Mouse (Mus musculus) CH12.LX (cell line): Measurements from ENCODE around the gene Klhl20. TPM values are rescaled to one million over a fixed set of nuclear protein-coding genes. Genes with fewer than 3 reads are reported as not detected.

Experiments used
- DNase-seq: peaks from one replicate; pipeline ENCODE4 v3.0.0-alpha.2; 2013; ENCODE audit errors: extremely low read depth
- H3K27ac ChIP-seq: 2 replicates; pipeline ENCODE4 v1.5.1; 2012; ENCODE audit warnings: low read depth, mild to moderate bottlenecking, control low read depth, moderate library complexity; ENCODE audit not compliant: insufficient read depth
- H3K27me3 ChIP-seq: replicated peaks from 2 replicates; pipeline ENCODE3; 2012; ENCODE audit warnings: inconsistent platforms
- H3K36me3 ChIP-seq, 2 experiments: replicated peaks in 1 of 2; 2 replicates each; pipeline versions ENCODE3 to v1.6.1; 2012; ENCODE audit warnings: inconsistent platforms in 1 of 2, low read length in 1 of 2, mild to moderate bottlenecking in 1 of 2, mixed read lengths in 1 of 2, moderate library complexity in 1 of 2; ENCODE audit not compliant: control insufficient read depth in 1 of 2, insufficient read depth in 1 of 2
- H3K4me1 ChIP-seq, 2 experiments: 2 replicates each; pipeline ENCODE4 v1.6.1; 2012; ENCODE audit warnings: inconsistent platforms in 1 of 2, moderate library complexity in 1 of 2; ENCODE audit not compliant: insufficient read depth in 2 of 2, control insufficient read depth in 1 of 2
- H3K4me2 ChIP-seq: 2 replicates; pipeline ENCODE4 v1.6.1; 2012; ENCODE audit warnings: low read depth, mild to moderate bottlenecking, control low read depth; ENCODE audit not compliant: poor library complexity, insufficient read depth, severe bottlenecking
- H3K4me3 ChIP-seq, 3 experiments: fragments of 150-350 bp in 1 of 3; sonication (generic) in 1 of 3; replicated peaks in 1 of 3; 2 replicates each; pipeline versions ENCODE3 to v1.5.1; 2011 to 2012; ENCODE audit warnings: low read depth in 2 of 3, low read length in 2 of 3, mild to moderate bottlenecking in 2 of 3, moderate library complexity in 2 of 3, control low read depth in 1 of 3, improper control_type of control experiment in 1 of 3, inconsistent platforms in 1 of 3, mixed read lengths in 1 of 3; ENCODE audit not compliant: poor library complexity in 1 of 3
- H3K79me2 ChIP-seq: replicated peaks from 2 replicates; pipeline ENCODE4 v1.6.1; 2012; ENCODE audit warnings: mild to moderate bottlenecking, moderate library complexity; ENCODE audit not compliant: control insufficient read depth, poor library complexity, insufficient read depth, severe bottlenecking; ENCODE audit errors: extremely low read depth
- H3K9ac ChIP-seq: 2 replicates; pipeline ENCODE4 v1.6.1; 2012; ENCODE audit warnings: low read depth, mild to moderate bottlenecking, control low read depth, moderate library complexity; ENCODE audit not compliant: insufficient read depth
- H3K9me3 ChIP-seq: replicated peaks from 2 replicates; pipeline ENCODE3; 2012; ENCODE audit warnings: low read length, inconsistent platforms, mixed read lengths
- CHD1 ChIP-seq: IDR thresholded peaks from 2 replicates; pipeline ENCODE4 v1.6.1; 2012; ENCODE audit warnings: low read depth, low read length, improper control_type of control experiment, inconsistent platforms
- CHD2 ChIP-seq: IDR thresholded peaks from 2 replicates; pipeline ENCODE4 v1.6.1; 2011; ENCODE audit warnings: low read length, improper control_type of control experiment
- CTCF ChIP-seq, 2 experiments: IDR thresholded peaks in 1 of 2; conservative IDR thresholded peaks in 1 of 2; 2 replicates each; pipeline ENCODE4 v1.5.1; 2011 to 2012; ENCODE audit warnings: low read depth in 2 of 2, low read length in 2 of 2, improper control_type of control experiment in 1 of 2, inconsistent platforms in 1 of 2, mild to moderate bottlenecking in 1 of 2, moderate library complexity in 1 of 2
- E2F4 ChIP-seq: IDR thresholded peaks from 2 replicates; pipeline ENCODE4 v1.6.1; 2011; ENCODE audit warnings: low read depth, low read length, improper control_type of control experiment; ENCODE audit not compliant: insufficient replicate concordance
- ELF1 ChIP-seq: IDR thresholded peaks from 2 replicates; pipeline ENCODE4 v1.6.1; 2014; ENCODE audit warnings: low read depth, mild to moderate bottlenecking, inconsistent platforms, low read length, improper control_type of control experiment
- ETS1 ChIP-seq: conservative IDR thresholded peaks from 2 replicates; pipeline ENCODE4 v1.6.1; 2012; ENCODE audit warnings: low read depth, mild to moderate bottlenecking, inconsistent platforms, low read length, improper control_type of control experiment, moderate library complexity
- GABPA ChIP-seq: IDR thresholded peaks from 2 replicates; pipeline ENCODE4 v1.6.1; 2012; ENCODE audit warnings: low read depth, low read length, improper control_type of control experiment, inconsistent platforms; ENCODE audit not compliant: insufficient replicate concordance
- HCFC1 ChIP-seq: IDR thresholded peaks from 2 replicates; pipeline ENCODE4 v1.6.1; 2012; ENCODE audit warnings: low read depth, mild to moderate bottlenecking, inconsistent platforms, low read length, improper control_type of control experiment
- IRF4 ChIP-seq: IDR thresholded peaks from 2 replicates; pipeline ENCODE4 v1.6.1; 2014; ENCODE audit warnings: low read depth, mild to moderate bottlenecking, inconsistent platforms, low read length, improper control_type of control experiment
- JUN ChIP-seq: IDR thresholded peaks from 2 replicates; pipeline ENCODE4 v1.6.1; 2011; ENCODE audit warnings: low read depth, mild to moderate bottlenecking, low read length, improper control_type of control experiment, moderate library complexity; ENCODE audit not compliant: insufficient read depth
- MAX ChIP-seq: IDR thresholded peaks from 2 replicates; pipeline ENCODE4 v1.6.1; 2011; ENCODE audit warnings: low read length, improper control_type of control experiment
- MAZ ChIP-seq: IDR thresholded peaks from 2 replicates; pipeline ENCODE4 v1.6.1; 2012; ENCODE audit warnings: low read depth, mild to moderate bottlenecking, inconsistent platforms, low read length, improper control_type of control experiment, moderate library complexity
- MYC ChIP-seq: IDR thresholded peaks from 2 replicates; pipeline ENCODE4 v1.6.1; 2011; ENCODE audit warnings: low read depth, mild to moderate bottlenecking, improper control_type of control experiment, low read length
- NRF1 ChIP-seq: IDR thresholded peaks from 2 replicates; pipeline ENCODE4 v1.6.1; 2014; ENCODE audit warnings: low read depth, mild to moderate bottlenecking, inconsistent platforms, low read length, improper control_type of control experiment, moderate library complexity
- PAX5 ChIP-seq: IDR thresholded peaks from 2 replicates; pipeline ENCODE4 v1.6.1; 2012; ENCODE audit warnings: low read length, inconsistent platforms, mixed read lengths
- POLR2A ChIP-seq: IDR thresholded peaks from 2 replicates; pipeline ENCODE4 v1.6.1; 2011; ENCODE audit warnings: low read depth, mild to moderate bottlenecking, improper control_type of control experiment, low read length
- POLR2AphosphoS2 ChIP-seq: IDR thresholded peaks from 2 replicates; pipeline ENCODE4 v1.6.1; 2011; ENCODE audit warnings: low read depth, low read length, improper control_type of control experiment
- RAD21 ChIP-seq: IDR thresholded peaks from 2 replicates; pipeline ENCODE4 v1.6.1; 2011; ENCODE audit warnings: low read depth, mild to moderate bottlenecking, low read length, improper control_type of control experiment, moderate library complexity
- SIN3A ChIP-seq: IDR thresholded peaks from 2 replicates; pipeline ENCODE4 v1.6.1; 2012; ENCODE audit warnings: low read length, improper control_type of control experiment, inconsistent platforms
- SMC3 ChIP-seq: IDR thresholded peaks from 2 replicates; pipeline ENCODE4 v1.6.1; 2011; ENCODE audit warnings: low read depth, low read length, improper control_type of control experiment
- TBP ChIP-seq: conservative IDR thresholded peaks from 2 replicates; pipeline ENCODE4 v1.6.1; 2011; ENCODE audit warnings: low read depth, low read length, improper control_type of control experiment
- TCF12 ChIP-seq: IDR thresholded peaks from 2 replicates; pipeline ENCODE4 v1.6.1; 2014; ENCODE audit warnings: low read depth, mild to moderate bottlenecking, inconsistent platforms, low read length, improper control_type of control experiment
- USF1 ChIP-seq: IDR thresholded peaks from 2 replicates; pipeline ENCODE4 v1.6.1; 2014; ENCODE audit warnings: low read depth, mild to moderate bottlenecking, inconsistent platforms, low read length, improper control_type of control experiment
- USF2 ChIP-seq: conservative IDR thresholded peaks from 2 replicates; pipeline ENCODE4 v1.6.1; 2011; ENCODE audit warnings: low read depth, low read length, improper control_type of control experiment
- ZC3H11A ChIP-seq: IDR thresholded peaks from 2 replicates; pipeline ENCODE4 v1.6.1; 2012; ENCODE audit warnings: low read depth, mild to moderate bottlenecking, inconsistent platforms, low read length, improper control_type of control experiment
- ZKSCAN1 ChIP-seq: IDR thresholded peaks from 2 replicates; pipeline ENCODE4 v1.6.1; 2012; ENCODE audit warnings: low read depth, inconsistent platforms, low read length, improper control_type of control experiment, borderline replicate concordance
- ZMIZ1 ChIP-seq: IDR thresholded peaks from 2 replicates; pipeline ENCODE4 v1.6.1; 2012; ENCODE audit warnings: low read depth, mild to moderate bottlenecking, inconsistent platforms, low read length, improper control_type of control experiment
- ZNF384 ChIP-seq: IDR thresholded peaks from 2 replicates; pipeline ENCODE4 v1.6.1; 2012; ENCODE audit warnings: low read depth, low read length, improper control_type of control experiment, inconsistent platforms
- dilution Hi-C: fragments of 300-500 bp; cut with MboI; formaldehyde crosslinking; loops from 2 replicates; pipeline ENCODE4 v1.14.3; 2020; ENCODE audit warnings: low sequenced_read_pairs; ENCODE audit not compliant: extremely low pct_unique_long_range_greater_than_20kb, extremely low pct_ligation_motif_present
- in situ Hi-C: fragments of 300-500 bp; cut with MboI; formaldehyde crosslinking; loops from 3 replicates; pipeline ENCODE4 v1.14.3; 2019; ENCODE audit warnings: low sequenced_read_pairs, low pct_ligation_motif_present, low pct_unique_long_range_greater_than_20kb, mixed read lengths
- polyA plus RNA-seq: library from polyadenylated mRNA; unstranded; fragments of >175 nt; gene quantifications from 2 replicates; pipeline ENCODE4 v1.2.1, GENCODE M21; 2012; ENCODE audit warnings: low read depth; ENCODE audit not compliant: insufficient read length
- total RNA-seq, 2 experiments: library from RNA; depleted of rRNA; stranded (reverse); fragments of 300-350 nt in 1 of 2; fragments of >200 nt in 1 of 2; gene quantifications; 2 replicates each; pipeline ENCODE4 v1.2.3; 2012 to 2014

Klhl20 gene
- total and polyA plus RNA-seq, 3 experiments: 7.9 to 16.3 (median 8.3) TPM

GRCm38 (mm10) chr1:161130726-161131664 lies at the start of gene Klhl20 (continued):
- TF ChIP-seq SIN3A: peak; percentile 92
- no peak; the same call in 1 of the 2 replicates for TF ChIP-seq CHD1

- dilution Hi-C loops: no loop called here
- no peaks in the 10 kb centered on the region for H3K36me3 ChIP-seq
- H3K27me3 ChIP-seq: no peaks in the 10 kb centered on the region
- no peak for TF ChIP-seq POLR2AphosphoS2
- peak; percentile 55 to 68 for TF ChIP-seq CTCF (conservative IDR thresholded peaks at IDR 0.05 in 1 of 2, IDR thresholded peaks at IDR 0.05 in 1 of 2; ENCODE audit: low read depth in 2 of 2, low read length in 2 of 2)
- no peak for TF ChIP-seq JUN
- peak; percentile 26 for TF ChIP-seq RAD21
- peak; percentile 25 for TF ChIP-seq SMC3
- no peak overlapping the region for H3K27ac ChIP-seq
- peaks cover 4% of the 10 kb centered on the region for H3K9me3 ChIP-seq
- no peaks in the 10 kb centered on the region for H3K79me2 ChIP-seq
- H3K4me1 ChIP-seq: peaks cover 3 to 5% of the 10 kb centered on the region in 2 experiments; a peak in 2 of 4 replicates
- no peak overlapping the region for H3K4me3 ChIP-seq
- no peak overlapping the region for H3K4me2 ChIP-seq
- peak; percentile 65 for DNase-seq
- in situ Hi-C loops: loop anchor here (25.0 kb wide), 2 partner anchors 243 to 318 kb away; no protein-coding TSS in a partner anchor
- H3K9ac ChIP-seq: no peak overlapping the region
Measured at GRCm38 (mm10) chr1:161180674-161181073, 49.4 kb upstream of the Klhl20 start.

GRCm38 (mm10) chr1:161170651-161171050 lies 39.3 kb upstream of the Klhl20 start:
- dilution Hi-C loops (no loop called here), in situ Hi-C loops (no loop called here)
- Histone ChIP-seq H3K27me3 (peaks cover 10% of the 10 kb centered on the region), H3K4me3 (peak overlapping the region in 1 of 3 experiments; percentile 45), H3K27ac (no peak overlapping the region), H3K79me2 (no peaks in the 10 kb centered on the region), H3K4me1 (no peaks in the 10 kb centered on the region), H3K36me3 (no peaks in the 10 kb centered on the region), H3K9ac (no peak overlapping the region), H3K9me3 (no peaks in the 10 kb centered on the region), H3K4me2 (peak overlapping the region; percentile 67)
- peak; percentile 27 for DNase-seq
- TF ChIP-seq JUN (no peak), POLR2A (no peak), TCF12 (no peak), NRF1 (peak; percentile 69), USF2 (no peak), E2F4 (no peak), MAX (no peak), MYC (no peak), POLR2AphosphoS2 (no peak), GABPA (no peak), MAZ (no peak), USF1 (no peak), SIN3A (no peak), RAD21 (peak; percentile 81), HCFC1 (no peak), ZMIZ1 (no peak), ELF1 (no peak), ZKSCAN1 (no peak), TBP (no peak), CHD1 (no peak), SMC3 (peak; percentile 74), ZNF384 (no peak), PAX5 (no peak), ZC3H11A (no peak; the same call in 1 of the 2 replicates), CHD2 (no peak), ETS1 (no peak), IRF4 (peak; percentile 17; the same call in 1 of the 2 replicates)
